Mouse (Mus musculus) effector memory CD4-positive, alpha-beta T cell, adult 5 months (primary cell): ENCODE results near the gene Hist1h2bm. TPM values are rescaled to one million over a fixed set of nuclear protein-coding genes. Genes with fewer than 3 reads are reported as not detected.

Experiments
- polyA plus RNA-seq: library from polyadenylated mRNA; unstranded; fragments of 100-300 nt; shearing (Covaris generic); gene quantifications from one replicate; pipeline ENCODE4 v1.2.1, GENCODE M21; 2017

The Hist1h2bm gene
- not detected for polyA plus RNA-seq

GRCm38 (mm10) chr13:21721757-21722372, at the start of gene Hist1h2bm:
Gene Hist1h2bm, plus strand, starts transcription at chr13:21722044.

GRCm38 (mm10) chr13:21677305-21677704, 44.5 kb upstream of the Hist1h2bm start, which contains the start of gene Olfr1360:
Gene Olfr1360, minus strand, starts transcription at chr13:21677405.

GRCm38 (mm10) chr13:21697811-21698210, 24.0 kb upstream of the Hist1h2bm start, which contains the start of gene Olfr1359:
Gene Olfr1359, plus strand, starts transcription at chr13:21698111.

GRCm38 (mm10) chr13:21715864-21716539, 5.8 kb upstream of the Hist1h2bm start, which contains the start of the genes Hist1h2bl and Hist1h2ai:
Gene Hist1h2bl, minus strand, starts transcription at chr13:21716143.
Gene Hist1h2ai, plus strand, starts transcription at chr13:21716422.

GRCm38 (mm10) chr13:21717397-21718357, 4.2 kb upstream of the Hist1h2bm start, which contains the start of gene Hist1h3h:
Gene Hist1h3h, plus strand, starts transcription at chr13:21717659.

GRCm38 (mm10) chr13:21734906-21735767, 13.3 kb downstream of the Hist1h2bm start, which contains the start of gene Hist1h4j:
Gene Hist1h4j, plus strand, starts transcription at chr13:21735064.

GRCm38 (mm10) chr13:21750159-21751017, 28.5 kb downstream of the Hist1h2bm start, which contains the start of gene Hist1h4k:
Gene Hist1h4k, minus strand, starts transcription at chr13:21750505.

GRCm38 (mm10) chr13:21753524-21754285, 31.9 kb downstream of the Hist1h2bm start, which contains the start of the genes Hist1h2ak and Hist1h2bn:
Gene Hist1h2ak, minus strand, starts transcription at chr13:21753827.
Gene Hist1h2bn, plus strand, starts transcription at chr13:21754123.

Other genes starting within 250 kb of the Hist1h2bm start
- not detected for gene Zkscan4, start 243.1 kb upstream of the Hist1h2bm start, polyA plus RNA-seq
- gene Gm10065, start 242.6 kb upstream of the Hist1h2bm start, polyA plus RNA-seq, result not detected
- gene AK157302, start 226.8 kb upstream of the Hist1h2bm start, polyA plus RNA-seq, result 0.20 TPM
- gene Gm11273, start 220.6 kb upstream of the Hist1h2bm start, polyA plus RNA-seq, result 5.8 TPM
- 3.2 TPM for gene Zkscan8, start 190.9 kb upstream of the Hist1h2bm start, polyA plus RNA-seq
- gene Olfr1366, start 179.2 kb upstream of the Hist1h2bm start, polyA plus RNA-seq, result not detected
- gene Olfr1535, start 162.2 kb upstream of the Hist1h2bm start, polyA plus RNA-seq, result not detected
- gene Olfr1364, start 140.3 kb upstream of the Hist1h2bm start, polyA plus RNA-seq, result not detected
- not detected for gene Olfr1362, start 108.0 kb upstream of the Hist1h2bm start, polyA plus RNA-seq
- gene Olfr11, start 79.5 kb upstream of the Hist1h2bm start, polyA plus RNA-seq, result not detected
- not detected for gene Olfr1361, start 58.7 kb upstream of the Hist1h2bm start, polyA plus RNA-seq
- gene Olfr1360, start 44.6 kb upstream of the Hist1h2bm start, polyA plus RNA-seq, result not detected
- not detected for gene Olfr1359, start 23.9 kb upstream of the Hist1h2bm start, polyA plus RNA-seq
- gene Hist1h2bl, start 5.9 kb upstream of the Hist1h2bm start, polyA plus RNA-seq, result not detected
- not detected for gene Hist1h2ai, start 5.6 kb upstream of the Hist1h2bm start, polyA plus RNA-seq
- gene Hist1h3h, start 4.4 kb upstream of the Hist1h2bm start, polyA plus RNA-seq, result not detected
- gene Hist1h4j, start 13.0 kb downstream of the Hist1h2bm start, polyA plus RNA-seq, result not detected
- not detected for gene Hist1h4k, start 28.5 kb downstream of the Hist1h2bm start, polyA plus RNA-seq
- not detected for gene Hist1h2ak, start 31.8 kb downstream of the Hist1h2bm start, polyA plus RNA-seq
- gene Hist1h2bn, start 32.1 kb downstream of the Hist1h2bm start, polyA plus RNA-seq, result 1.1 TPM
- 0.70 TPM for gene Hist1h1b, start 58.6 kb downstream of the Hist1h2bm start, polyA plus RNA-seq
- 2.5 TPM for gene Hist1h3i, start 61.3 kb downstream of the Hist1h2bm start, polyA plus RNA-seq
- not detected for gene Hist1h2an, start 65.2 kb downstream of the Hist1h2bm start, polyA plus RNA-seq
- not detected for gene Hist1h2bp, start 65.4 kb downstream of the Hist1h2bm start, polyA plus RNA-seq
- 4.2 TPM for gene Hist1h2bq, start 88.2 kb downstream of the Hist1h2bm start, polyA plus RNA-seq
- 3.7 TPM for gene Hist1h2ao, start 88.4 kb downstream of the Hist1h2bm start, polyA plus RNA-seq
- 31.4 TPM for gene Hist1h4m, start 89.7 kb downstream of the Hist1h2bm start, polyA plus RNA-seq
- gene Hist1h4n, start 110.2 kb downstream of the Hist1h2bm start, polyA plus RNA-seq, result 21.6 TPM
- 37.5 TPM for gene Hist1h2ap, start 111.5 kb downstream of the Hist1h2bm start, polyA plus RNA-seq
- 3.9 TPM for gene Hist1h2br, start 111.7 kb downstream of the Hist1h2bm start, polyA plus RNA-seq
- 0.39 TPM for gene Zfp184, start 223.1 kb downstream of the Hist1h2bm start, polyA plus RNA-seq